Mouse (Mus musculus): ENCODE results near the gene Bola1. TPM values are rescaled to one million over a fixed set of nuclear protein-coding genes. Genes with fewer than 3 reads are reported as not detected.
A peak's percentile ranks its signal among the peaks of the same experiment; 100 is the strongest.

Gene Bola1
- 10 to 100 TPM; 13.3 to 19.4 TPM for total RNA-seq (2021)

DNA sequence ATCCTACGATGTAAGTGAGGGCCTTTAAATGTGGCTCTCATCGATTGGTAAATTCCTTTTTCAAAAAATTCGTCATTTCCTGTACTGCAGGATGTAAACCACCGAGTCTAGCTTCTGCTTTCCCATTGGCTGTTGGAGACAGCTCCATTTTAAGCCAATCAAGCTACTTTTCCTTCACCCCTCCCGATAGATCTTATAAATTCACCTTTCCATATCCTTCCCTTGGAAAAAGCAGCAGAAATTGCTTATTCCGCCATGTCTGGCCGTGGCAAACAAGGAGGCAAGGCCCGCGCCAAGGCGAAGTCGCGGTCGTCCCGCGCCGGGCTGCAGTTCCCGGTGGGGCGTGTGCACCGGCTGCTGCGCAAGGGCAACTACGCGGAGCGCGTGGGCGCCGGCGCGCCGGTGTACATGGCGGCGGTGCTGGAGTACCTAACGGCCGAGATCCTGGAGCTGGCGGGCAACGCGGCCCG is at the start of gene Bola1, which contains the start of gene Hist2h2ab:
Gene Bola1, minus strand, starts transcription at position 49 of the 470 bp plus-strand sequence.
Gene Hist2h2ab, plus strand, starts transcription at position 205 of the 470 bp plus-strand sequence.
- intact Hi-C loops (cut with DNase I), result loop anchor here (2.0 to 5.0 kb wide), 3 partner anchors 25 to 152 kb away; partner anchors contain the start of genes Hist2h2aa1 and Hist2h4
- DNase-seq (ENCODE audit: low spot score in 2 of 2), result peak; percentile 84 to 86

DNA sequence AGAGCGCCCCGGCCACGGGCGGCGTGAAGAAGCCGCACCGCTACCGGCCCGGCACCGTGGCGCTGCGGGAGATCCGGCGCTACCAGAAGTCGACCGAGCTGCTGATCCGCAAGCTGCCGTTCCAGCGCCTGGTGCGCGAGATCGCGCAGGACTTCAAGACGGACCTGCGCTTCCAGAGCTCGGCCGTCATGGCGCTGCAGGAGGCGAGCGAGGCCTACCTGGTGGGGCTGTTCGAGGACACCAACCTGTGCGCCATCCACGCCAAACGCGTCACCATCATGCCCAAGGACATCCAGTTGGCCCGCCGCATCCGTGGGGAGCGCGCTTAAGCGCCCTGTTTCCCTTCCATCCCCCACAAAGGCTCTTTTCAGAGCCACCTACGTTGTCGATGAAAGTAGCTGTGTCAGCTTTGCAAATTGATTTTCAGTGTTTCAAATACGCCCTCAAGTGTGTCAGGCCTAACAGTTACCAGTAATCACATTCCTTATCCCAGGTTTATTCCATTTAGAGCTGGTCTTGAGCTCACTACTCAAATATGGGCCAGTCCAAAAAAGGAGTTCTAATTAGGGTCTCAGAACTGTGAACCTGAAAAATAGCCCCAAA is 49.4 kb upstream of the Bola1 start:
- intact Hi-C loops (cut with DNase I), result loop anchor here (10.0 kb wide), 1 partner anchor 204 kb away; no protein-coding TSS in a partner anchor
- DNase-seq (ENCODE audit: low spot score in 2 of 2), result peak in 1 of 2 experiments; percentile 45

DNA sequence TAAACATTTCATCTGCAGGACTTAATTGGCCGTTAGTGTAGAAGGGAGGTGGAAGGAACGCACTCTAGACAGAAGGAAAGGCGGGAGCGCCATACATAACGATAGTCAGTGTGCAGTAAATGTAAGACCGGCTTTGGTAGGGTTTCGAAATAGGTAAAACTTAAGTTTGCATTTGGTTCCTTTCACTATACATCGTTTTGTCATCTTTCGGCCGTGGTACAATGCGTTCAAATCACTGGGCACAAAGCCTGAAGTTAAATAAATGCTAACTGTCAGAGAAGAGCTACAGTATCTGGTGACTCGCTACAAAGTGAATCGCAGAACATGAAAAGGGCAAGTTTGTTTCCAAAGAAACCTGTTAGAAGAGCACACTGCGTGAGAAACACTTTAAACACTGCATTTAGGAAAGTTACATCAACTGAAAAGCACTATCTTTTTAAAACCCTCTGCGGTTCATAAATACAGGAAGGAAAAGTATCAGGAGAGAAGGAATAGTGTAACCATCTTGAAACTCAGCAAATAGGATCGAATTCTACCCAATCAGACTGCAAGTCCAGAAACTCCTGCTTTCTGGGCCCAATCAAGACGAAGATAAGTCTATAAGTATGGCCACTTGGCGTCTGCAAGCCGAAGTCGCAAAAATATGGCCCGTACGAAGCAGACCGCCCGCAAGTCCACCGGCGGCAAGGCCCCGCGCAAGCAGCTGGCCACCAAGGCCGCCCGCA is 48.7 kb upstream of the Bola1 start, which contains the start of gene Hist2h3b:
Gene Hist2h3b, plus strand, starts transcription at position 604 of the 725 bp plus-strand sequence.
- DNase-seq (ENCODE audit: low spot score in 2 of 2), result peak; percentile 85 to 88
- intact Hi-C loops (cut with DNase I), result loop anchor here (10.0 kb wide), 1 partner anchor 203 kb away; no protein-coding TSS in a partner anchor

DNA sequence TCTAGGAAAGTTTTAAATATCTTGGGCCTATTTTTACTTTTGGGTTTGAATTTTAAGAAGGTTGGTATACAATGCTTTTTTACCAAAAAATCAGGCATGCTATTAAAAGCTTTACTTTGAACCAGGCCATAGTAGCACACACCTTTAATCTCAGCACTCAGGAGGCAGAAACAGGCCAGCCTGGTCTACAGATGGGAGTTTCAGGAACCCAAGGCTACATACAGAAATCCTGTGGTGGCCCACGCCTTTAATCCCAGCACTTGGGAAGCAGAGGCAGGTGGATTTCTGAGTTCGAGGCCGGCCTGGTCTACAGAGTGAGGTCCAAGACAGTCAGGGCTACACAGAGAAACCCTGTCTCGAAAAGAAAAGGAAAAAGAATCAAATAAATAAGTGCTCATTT is 48.0 kb upstream of the Bola1 start:
- intact Hi-C loops (cut with DNase I), result loop anchor here (10.0 kb wide), 1 partner anchor 203 kb away; no protein-coding TSS in a partner anchor

DNA sequence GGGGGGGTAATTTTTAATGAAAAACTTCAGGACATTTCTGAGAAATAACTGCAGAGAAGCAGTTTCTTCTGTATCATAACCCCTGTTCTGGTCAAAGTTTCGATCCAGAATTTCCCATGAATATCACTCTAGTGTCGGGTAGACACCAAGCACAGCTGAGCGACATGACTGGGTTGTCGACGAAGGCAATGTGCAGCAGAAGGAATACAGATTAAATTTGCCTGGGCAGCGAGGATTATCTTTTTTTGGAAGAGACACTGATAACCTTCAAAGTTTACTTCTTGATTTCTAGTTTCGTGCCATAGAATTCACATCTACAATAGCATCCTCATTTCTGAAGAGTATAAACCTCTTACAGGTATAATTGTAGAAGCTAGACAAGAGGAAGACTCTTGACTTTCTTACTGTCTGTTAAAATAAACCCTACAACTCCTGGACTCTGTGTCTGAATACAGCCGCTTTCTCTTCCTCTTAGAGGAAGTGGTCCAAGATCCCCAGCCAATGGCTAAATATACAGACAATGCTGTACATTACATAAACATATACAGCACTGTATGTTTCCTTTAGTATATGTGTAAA is 46.7 kb upstream of the Bola1 start:
- intact Hi-C loops (cut with DNase I), result loop anchor here (10.0 kb wide), 1 partner anchor 201 kb away; no protein-coding TSS in a partner anchor
- no peak for DNase-seq (ENCODE audit: low spot score in 2 of 2)

More for the DNA sequence above, 48.0 kb upstream of the Bola1 start:
- DNase-seq (ENCODE audit: low spot score in 2 of 2), result no peak

DNA sequence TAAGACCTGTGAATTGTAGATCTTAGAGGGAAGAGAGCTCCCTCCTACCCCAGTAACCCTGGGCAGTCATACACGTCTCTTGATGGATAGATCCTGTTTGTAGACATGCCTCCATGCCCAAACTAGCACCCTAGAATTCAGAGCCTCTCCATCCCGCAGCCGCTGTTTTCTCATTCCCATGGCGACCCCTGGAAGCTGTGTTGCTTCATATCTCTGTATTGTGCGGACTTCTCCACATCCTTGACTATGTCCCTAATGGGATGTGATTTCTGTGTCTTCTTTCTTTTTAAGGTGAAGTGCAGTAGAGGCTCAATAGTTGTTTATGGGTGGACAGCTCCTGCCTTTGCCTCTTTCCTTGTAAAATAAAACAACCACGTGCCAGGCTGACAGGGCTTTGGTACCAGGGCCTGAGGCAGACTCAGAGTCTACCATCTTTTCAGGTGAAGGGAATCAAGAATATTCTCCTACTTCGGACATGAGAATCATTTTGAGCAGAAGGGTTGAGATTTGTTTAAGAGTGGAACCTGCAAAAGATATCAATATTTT is 45.0 kb upstream of the Bola1 start:
- intact Hi-C loops (cut with DNase I), result loop anchor here (5.0 to 10.0 kb wide), 2 partner anchors 200 to 333 kb away; partner anchors contain the start of gene Ankrd34a

DNA sequence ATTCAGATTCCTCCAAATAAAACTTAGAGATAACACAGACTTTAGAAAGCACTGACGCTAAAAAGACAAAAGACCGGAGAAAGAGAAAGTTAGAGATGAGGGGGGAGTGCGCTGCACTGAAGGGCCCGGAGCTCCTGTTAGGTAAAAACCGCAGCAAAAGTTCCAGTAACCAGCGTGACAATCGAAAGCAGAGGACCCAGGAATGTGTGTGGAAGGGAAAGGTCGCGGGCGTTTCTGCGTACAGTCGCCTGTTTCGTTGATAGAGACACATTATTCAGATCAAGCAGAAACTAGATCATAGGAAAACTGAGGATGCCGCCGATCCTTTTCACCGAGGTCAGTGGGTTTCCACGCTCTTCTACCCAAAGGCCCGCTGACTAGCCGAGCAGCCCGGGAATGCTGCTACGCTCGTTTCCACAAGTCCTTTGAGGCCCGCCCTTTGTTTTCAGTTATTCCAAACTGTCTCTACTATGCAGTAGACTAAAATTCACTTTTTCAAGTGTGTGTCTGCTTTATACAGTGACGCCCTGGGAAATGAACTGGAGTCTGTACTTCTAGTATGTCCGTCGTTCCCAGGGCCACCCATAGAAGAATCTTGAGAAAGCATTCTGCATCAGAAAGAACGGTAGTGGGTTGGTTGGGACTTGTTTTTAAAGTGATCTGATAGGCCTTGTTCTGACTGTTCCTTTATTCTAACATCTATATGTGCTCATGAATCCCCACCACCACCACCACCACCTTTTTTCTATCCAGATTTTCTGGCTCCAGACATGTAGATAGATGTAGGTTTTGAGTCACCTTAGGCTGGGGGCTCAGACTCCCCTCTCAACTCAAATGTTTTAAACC is 44.3 kb upstream of the Bola1 start:
- intact Hi-C loops (cut with DNase I), result loop anchor here (2.0 to 10.0 kb wide), 3 partner anchors 43 to 334 kb away; partner anchors contain the start of genes Ankrd34a, Hist2h2ac and Hist2h2be
- peak; percentile 48 to 63 for DNase-seq (ENCODE audit: low spot score in 2 of 2)

More for the DNA sequence above, 45.0 kb upstream of the Bola1 start:
- DNase-seq (ENCODE audit: low spot score in 2 of 2), result no peak

DNA sequence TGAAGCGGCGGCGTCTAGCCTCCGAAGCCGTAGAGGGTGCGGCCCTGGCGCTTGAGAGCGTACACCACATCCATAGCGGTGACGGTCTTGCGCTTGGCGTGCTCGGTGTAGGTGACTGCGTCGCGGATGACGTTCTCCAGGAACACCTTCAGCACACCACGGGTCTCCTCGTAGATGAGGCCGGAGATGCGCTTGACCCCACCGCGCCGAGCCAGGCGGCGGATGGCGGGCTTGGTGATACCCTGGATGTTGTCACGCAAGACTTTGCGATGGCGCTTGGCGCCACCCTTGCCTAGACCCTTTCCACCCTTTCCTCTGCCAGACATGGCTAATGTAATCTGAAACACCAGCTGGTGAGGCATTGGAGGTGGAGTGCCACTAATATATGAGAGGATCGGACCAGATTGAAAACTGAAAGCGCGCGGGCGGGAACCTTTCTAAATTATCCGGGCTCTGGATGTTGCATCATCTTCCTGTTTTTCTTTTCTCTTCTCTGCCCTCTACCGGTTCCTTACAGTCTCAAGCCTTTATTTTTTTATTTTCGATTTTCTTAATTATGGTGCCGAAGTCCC is 43.6 kb upstream of the Bola1 start, which contains the start of gene Hist2h4:
Gene Hist2h4, minus strand, starts transcription at position 333 of the 572 bp plus-strand sequence.
- intact Hi-C loops (cut with DNase I), result loop anchor here (2.0 to 10.0 kb wide), 3 partner anchors 42 to 334 kb away; partner anchors contain the start of genes Ankrd34a, Hist2h2ac and Hist2h2be

DNA sequence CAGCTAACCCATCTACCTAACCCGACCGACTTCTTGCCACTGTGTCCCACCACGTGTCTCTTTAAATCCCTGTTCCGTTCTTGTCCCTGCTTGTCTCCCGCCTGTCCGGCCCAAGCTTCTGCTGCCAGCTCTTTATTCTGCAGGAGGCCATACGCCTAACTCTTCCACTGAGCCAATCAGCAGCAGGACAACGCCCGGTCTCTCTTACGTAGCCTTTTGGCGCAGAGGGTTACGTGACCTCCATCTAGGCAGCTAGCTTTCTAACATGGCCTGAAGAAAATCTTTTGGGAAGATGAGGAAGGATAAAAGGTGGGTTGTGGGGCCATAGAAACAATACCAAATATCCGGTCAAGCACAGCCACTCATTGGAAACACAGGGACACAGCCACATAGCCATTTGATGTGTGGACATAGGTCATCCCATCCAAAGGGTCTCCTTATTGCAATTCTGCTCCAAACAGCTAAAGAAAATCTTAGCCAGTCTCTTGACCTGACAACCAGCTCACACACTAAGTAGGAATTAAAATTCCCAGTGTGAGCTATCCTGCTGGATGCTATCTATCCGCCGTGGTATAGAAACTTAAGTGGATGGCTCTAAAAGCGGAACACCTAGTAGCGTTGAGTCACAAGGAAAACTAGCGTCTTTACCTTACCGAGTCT is 42.8 kb upstream of the Bola1 start:
- intact Hi-C loops (cut with DNase I), result loop anchor here (2.0 to 10.0 kb wide), 3 partner anchors 42 to 335 kb away; partner anchors contain the start of genes Ankrd34a, Hist2h2ac and Hist2h2be
- DNase-seq (ENCODE audit: low spot score in 2 of 2), result peak; percentile 83 to 86

More for the DNA sequence above, 43.6 kb upstream of the Bola1 start, which contains the start of gene Hist2h4:
- peak; percentile 96 to 98 for DNase-seq (ENCODE audit: low spot score in 2 of 2)

DNA sequence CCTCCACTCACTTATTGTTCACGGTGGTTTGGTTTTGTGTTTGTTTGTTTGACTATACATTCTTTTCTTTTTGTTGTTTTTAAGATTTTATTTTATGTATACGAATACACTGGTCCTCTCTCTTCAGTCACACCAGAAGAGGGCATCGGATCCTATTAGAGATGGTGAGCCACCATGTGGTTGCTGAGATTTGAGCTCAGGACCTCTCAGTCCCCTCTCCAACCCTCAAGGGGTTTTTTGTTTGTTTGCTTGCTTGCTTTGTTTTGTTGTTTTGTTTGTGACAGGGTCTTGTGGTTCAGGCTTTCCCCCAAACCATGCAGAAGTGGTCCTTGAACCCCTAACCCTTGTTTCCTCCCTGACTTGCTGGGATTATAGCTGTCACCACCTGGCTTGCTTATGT is 42.1 kb upstream of the Bola1 start:
- intact Hi-C loops (cut with DNase I), result loop anchor here (2.0 to 10.0 kb wide), 3 partner anchors 41 to 336 kb away; partner anchors contain the start of genes Ankrd34a, Hist2h2ac and Hist2h2be
- DNase-seq (ENCODE audit: low spot score in 2 of 2), result no peak

DNA sequence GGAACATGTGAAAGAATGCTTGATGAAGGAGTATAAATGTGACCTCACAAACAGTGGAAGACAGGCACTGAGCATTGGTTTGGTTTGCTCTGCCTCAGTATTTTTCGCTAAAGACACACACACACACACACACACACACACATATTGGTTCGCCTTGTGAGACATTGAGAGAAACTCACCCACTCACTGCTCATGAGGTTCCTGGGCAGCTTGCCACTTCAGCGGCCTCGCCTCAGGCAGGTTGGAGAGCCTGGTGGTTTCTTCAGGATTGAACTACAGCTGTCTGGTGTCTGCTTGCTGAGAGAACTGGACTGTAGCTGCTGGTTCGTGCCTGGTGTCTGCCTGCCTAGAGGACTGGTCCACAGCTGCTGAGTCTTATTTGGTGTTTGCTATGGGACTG is 40.7 kb upstream of the Bola1 start:
- intact Hi-C loops (cut with DNase I), result loop anchor here (5.0 to 10.0 kb wide), 2 partner anchors 195 to 337 kb away; partner anchors contain the start of gene Ankrd34a
- DNase-seq (ENCODE audit: low spot score in 2 of 2), result no peak

DNA sequence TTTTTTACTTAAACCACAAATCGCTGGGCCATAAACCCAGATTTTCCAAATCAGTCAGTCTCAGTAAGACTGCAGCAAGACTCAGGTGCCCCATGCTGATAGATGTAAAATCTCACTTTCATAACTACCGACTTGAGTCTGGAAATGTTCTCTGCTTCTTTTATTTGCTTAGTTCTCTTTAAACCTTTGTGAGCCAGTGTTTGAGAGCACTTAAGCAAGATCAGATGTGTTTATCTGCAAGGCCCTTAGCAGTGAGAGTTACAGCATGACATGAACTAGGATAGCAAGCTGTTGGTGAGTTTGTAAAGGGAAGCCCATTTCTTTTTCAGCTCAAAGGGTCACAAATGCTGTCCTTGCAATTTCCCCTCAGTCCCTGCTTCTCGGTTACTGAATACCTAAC is 37.7 kb upstream of the Bola1 start:
- DNase-seq (ENCODE audit: low spot score in 2 of 2), result no peak
- intact Hi-C loops (cut with DNase I), result no loop called here

DNA sequence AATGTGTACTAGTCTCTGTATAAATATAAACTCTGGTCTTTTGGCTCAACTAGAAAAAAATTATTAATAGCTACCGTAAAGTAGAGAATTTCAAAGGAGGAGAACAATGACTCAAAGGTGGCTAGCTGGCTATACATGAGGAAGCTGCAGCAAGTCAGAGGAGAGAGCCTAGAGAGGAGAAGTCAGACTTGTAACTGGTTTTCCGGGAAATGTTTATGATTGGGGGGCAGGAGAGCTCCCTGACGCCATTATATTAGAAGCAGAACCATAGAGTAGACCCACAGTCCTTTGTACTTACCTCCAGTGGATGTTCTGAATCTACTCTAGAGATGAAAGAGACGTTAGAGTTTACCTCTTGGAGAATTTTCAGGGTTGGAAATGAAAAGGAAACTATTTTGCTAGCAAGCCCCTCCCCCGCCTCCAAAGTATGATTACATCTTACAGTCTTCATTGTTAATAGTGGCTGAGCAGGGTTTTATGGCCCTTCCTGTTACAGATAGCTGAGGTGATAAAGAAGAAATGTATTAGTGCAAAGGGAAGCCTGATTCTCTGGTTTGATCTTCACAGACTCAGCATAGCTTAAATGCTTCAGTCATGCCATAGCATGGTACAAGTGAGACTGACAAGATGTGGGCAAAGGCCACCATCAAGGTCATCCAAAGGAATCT is 36.6 kb upstream of the Bola1 start:
- DNase-seq (ENCODE audit: low spot score in 2 of 2), result no peak
- intact Hi-C loops (cut with DNase I), result no loop called here

DNA sequence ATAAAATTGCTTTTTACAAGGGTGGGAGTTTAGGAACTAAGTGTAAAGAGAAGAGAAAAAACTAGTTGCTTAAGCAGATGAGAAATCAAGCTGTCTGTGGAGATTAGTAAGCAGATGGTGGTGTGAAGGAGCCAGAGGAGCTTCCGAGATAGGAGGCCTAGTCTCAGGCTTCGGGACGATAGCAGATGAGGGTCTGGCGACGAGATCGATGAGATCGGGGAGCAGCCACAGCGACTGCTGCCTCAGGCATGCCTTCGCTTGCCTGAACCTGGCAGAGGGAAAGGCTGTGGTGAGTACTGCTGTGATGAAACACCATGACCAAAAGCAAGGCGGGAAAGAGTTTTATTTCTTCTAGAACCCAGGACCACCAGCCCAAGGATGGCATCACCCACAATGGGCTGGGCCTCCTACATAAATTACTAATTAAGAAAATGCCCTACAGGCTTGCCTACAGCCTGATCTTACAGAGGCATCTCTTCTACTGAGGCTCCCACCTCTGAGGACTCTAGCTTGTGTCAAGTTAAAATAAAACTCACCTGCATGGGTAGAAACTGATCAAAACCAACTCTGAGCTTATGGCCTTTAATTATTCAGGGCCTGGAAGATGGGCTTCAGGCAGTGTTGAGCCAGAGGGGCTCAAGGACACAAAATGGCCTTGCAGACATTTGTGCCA is 35.3 kb upstream of the Bola1 start:
- no peak for DNase-seq (ENCODE audit: low spot score in 2 of 2)
- intact Hi-C loops (cut with DNase I), result no loop called here

DNA sequence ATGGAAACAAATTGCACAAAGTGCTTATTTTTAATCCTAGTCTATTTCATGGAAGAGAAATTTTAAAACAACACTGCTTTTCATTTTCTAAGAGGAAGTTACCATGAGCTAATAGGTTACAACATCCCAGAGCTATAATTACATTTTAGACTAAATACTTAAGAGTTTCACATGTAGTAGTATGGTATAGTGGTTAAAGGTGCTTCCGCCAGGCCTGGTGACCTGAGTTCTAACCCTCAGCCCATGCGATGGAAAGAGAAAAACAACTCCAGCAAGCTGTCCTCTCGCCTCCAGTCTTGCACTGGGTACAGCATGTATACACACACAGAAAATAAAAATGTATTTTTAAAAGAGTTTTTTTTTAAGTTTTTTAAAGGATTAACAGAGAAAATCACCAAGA is 32.3 kb upstream of the Bola1 start:
- intact Hi-C loops (cut with DNase I), result no loop called here
- DNase-seq (ENCODE audit: low spot score in 2 of 2), result no peak

DNA sequence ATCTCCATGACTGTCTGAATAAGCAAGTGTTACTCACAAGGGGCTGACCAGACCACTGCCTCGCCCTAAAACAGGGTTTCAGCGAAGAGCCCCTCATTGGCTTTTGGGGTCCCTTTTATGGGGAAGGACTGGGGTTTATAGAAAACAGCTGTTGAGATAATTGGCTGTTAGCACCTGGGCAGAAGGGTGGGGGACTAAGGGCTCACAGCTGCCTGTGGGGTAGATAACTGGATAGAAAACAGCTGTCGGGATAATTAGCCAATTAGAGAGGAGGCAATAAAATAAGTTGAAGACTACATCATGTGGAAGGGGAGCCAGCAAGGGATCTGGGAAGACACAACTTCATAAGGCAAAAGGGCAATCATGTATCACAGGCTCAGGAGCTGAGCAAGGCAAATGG is 31.4 kb upstream of the Bola1 start:
- intact Hi-C loops (cut with DNase I), result no loop called here
- DNase-seq (ENCODE audit: low spot score in 2 of 2), result no peak

Measured in left cerebral cortex, postnatal 36 days (tissue).